ENCODE assay signal across 18 mouse cellular contexts in genomic region chr4:106389908-106390307, GRCm38 (mm10).
DNase-seq lines count a peak whose midpoint lies in the region; ATAC-seq and TF ChIP-seq lines count a peak whose summit lies in the region.
"Had no signal": no experiment of that assay in that cellular context is flagged by ENCODE, and none has a peak within 500 bp of the region (broad histone marks: within the 10 kb centered on the region; RNA-seq: fewer than 3 reads in every experiment).

No protein-coding gene starts in this region.

- H3K36me3 ChIP-seq in midbrain, embryonic 13.5 days, result peaks cover 72% of the 10 kb centered on the region
- H3K36me3 ChIP-seq in midbrain, postnatal 0 days (ENCODE audit: insufficient read depth, low read length), result peaks cover 59% of the 10 kb centered on the region
- H3K36me3 ChIP-seq in forebrain, postnatal 0 days (ENCODE audit: insufficient read depth), result peaks cover 70% of the 10 kb centered on the region

- no peak overlapping the region for H3K4me2 ChIP-seq in midbrain, embryonic 13.5 days (replicated peaks)
- no peak overlapping the region for H3K4me2 ChIP-seq in midbrain, postnatal 0 days (ENCODE audit: low read depth, low read length, poor library complexity, severe bottlenecking)
- H3K4me2 ChIP-seq in forebrain, postnatal 0 days (ENCODE audit: low read depth), result no peak overlapping the region
- H3K4me2 ChIP-seq: liver, embryonic 11.5 days; stomach, embryonic 15.5 days had no signal

- no peak for TF ChIP-seq CTCF in midbrain, postnatal 0 days (IDR thresholded peaks at IDR 0.05)
- no peak for TF ChIP-seq CTCF in forebrain, postnatal 0 days (IDR thresholded peaks at IDR 0.05; ENCODE audit: low read depth)

- H3K4me1 ChIP-seq in midbrain, embryonic 13.5 days (replicated peaks), result no peaks in the 10 kb centered on the region
- no peaks in the 10 kb centered on the region for H3K4me1 ChIP-seq in midbrain, postnatal 0 days (ENCODE audit: insufficient read depth, low read length)
- no peaks in the 10 kb centered on the region for H3K4me1 ChIP-seq in forebrain, postnatal 0 days (ENCODE audit: insufficient read depth)
- H3K4me1 ChIP-seq: stomach, embryonic 15.5 days had no signal

- H3K27me3 ChIP-seq in midbrain, embryonic 13.5 days, result no peaks in the 10 kb centered on the region
- no peaks in the 10 kb centered on the region for H3K27me3 ChIP-seq in midbrain, postnatal 0 days (ENCODE audit: insufficient read depth, low read length)
- H3K27me3 ChIP-seq in forebrain, postnatal 0 days (ENCODE audit: insufficient read depth, low read length), result no peaks in the 10 kb centered on the region
- H3K27me3 ChIP-seq: stomach, embryonic 15.5 days had no signal

- intact Hi-C loops in heart, postnatal 14 days (cut with DNase I), result no loop called here

- WGBS in midbrain, embryonic 13.5 days, result 70% methylated on average over 3 of the region's 3 CpGs
- WGBS in midbrain, postnatal 0 days, result 64% methylated on average over 3 of the region's 3 CpGs
- 77% methylated on average over 3 of the region's 3 CpGs for WGBS in forebrain, postnatal 0 days

- peak; percentile 87 for DNase-seq in heart, adult 11 months
- DNase-seq in heart, postnatal 14 days, result no peak
- DNase-seq in midbrain, postnatal 0 days (ENCODE audit: low spot score), result no peak
- DNase-seq in forebrain, postnatal 0 days, result peak; percentile 9
- DNase-seq in lung, postnatal 25 days (ENCODE audit: low spot score), result peak; percentile 7
- DNase-seq in B cell, adult 2 months, result no peak
- no peak for DNase-seq in thymus, postnatal 36 days
- DNase-seq: adrenal gland, adult 2 months; cerebellum, postnatal 10 days; kidney, adult 2 months; kidney, postnatal 4 days; midbrain, embryonic 14.5 days; thymus, postnatal 14 days had no signal

- no peaks in the 10 kb centered on the region for H3K9me3 ChIP-seq in midbrain, embryonic 13.5 days
- no peaks in the 10 kb centered on the region for H3K9me3 ChIP-seq in midbrain, postnatal 0 days (ENCODE audit: low read length)
- H3K9me3 ChIP-seq in forebrain, postnatal 0 days (ENCODE audit: low read length), result no peaks in the 10 kb centered on the region
- H3K9me3 ChIP-seq: stomach, embryonic 15.5 days had no signal

- ATAC-seq in midbrain, embryonic 13.5 days, result no peak
- no peak for ATAC-seq in midbrain, postnatal 0 days (ENCODE audit: low FRiP score)
- ATAC-seq in forebrain, postnatal 0 days, result peak; percentile 48
- ATAC-seq: hindbrain, embryonic 16.5 days had no signal

- H3K4me3 ChIP-seq in midbrain, embryonic 13.5 days (replicated peaks), result no peak overlapping the region
- no peak overlapping the region for H3K4me3 ChIP-seq in midbrain, postnatal 0 days (ENCODE audit: low read depth, low read length)
- H3K4me3 ChIP-seq in forebrain, postnatal 0 days (ENCODE audit: low read depth, low read length), result no peak overlapping the region
- H3K4me3 ChIP-seq: erythroblast, embryonic 14.5 days; stomach, embryonic 15.5 days had no signal

- H3K9ac ChIP-seq in midbrain, embryonic 13.5 days (replicated peaks), result no peak overlapping the region
- no peak overlapping the region for H3K9ac ChIP-seq in midbrain, postnatal 0 days (replicated peaks; ENCODE audit: low read length, poor library complexity, severe bottlenecking)
- no peak overlapping the region for H3K9ac ChIP-seq in forebrain, postnatal 0 days
- H3K9ac ChIP-seq: stomach, embryonic 15.5 days had no signal

- H3K27ac ChIP-seq in midbrain, embryonic 13.5 days, result 0 out of 2 replicates have a peak overlapping the region, but pooled peaks have one; percentile 21
- no peak overlapping the region for H3K27ac ChIP-seq in midbrain, postnatal 0 days (ENCODE audit: low read depth, low read length)
- H3K27ac ChIP-seq in forebrain, postnatal 0 days (ENCODE audit: low read depth, low read length), result peak overlapping the region; percentile 17; the same call in 1 of the 2 replicates
- H3K27ac ChIP-seq: stomach, embryonic 15.5 days had no signal

Comparison
In these comparisons a context has a peak if more than half of its experiments do, and no peak if none do; other contexts are left out.
1. DNase-seq: peak in heart, adult 11 months (single experiment), forebrain, postnatal 0 days (single experiment) and lung, postnatal 25 days (single experiment); none in heart, postnatal 14 days (0 of 2), midbrain, postnatal 0 days (single experiment), B cell, adult 2 months (0 of 2) and thymus, postnatal 36 days (0 of 2).